Mouse (Mus musculus): Measurements from ENCODE around the gene Ilkap. TPM values are rescaled to one million over a fixed set of nuclear protein-coding genes. Genes with fewer than 3 reads are reported as not detected.

Gene Ilkap
- total RNA-seq (2021): 10 to 100 TPM; 30.1 to 35.8 TPM
- long read RNA-seq, experiment 1, transcript Ilkap-201 (12 exons, 1,368 nt): major isoform, 41 of 74 reads
- long read RNA-seq, experiment 1, partial matches to known transcripts: 3 of 74 reads
- long read RNA-seq, experiment 1, other reads (novel, unspliced or antisense): 29 of 74 reads
- long read RNA-seq, experiment 2, transcript Ilkap-201 (12 exons, 1,368 nt): major isoform, 43 of 73 reads
- long read RNA-seq, experiment 2, partial matches to known transcripts: 3 of 73 reads
- long read RNA-seq, experiment 2, other reads (novel, unspliced or antisense): 26 of 73 reads

- peak; percentile 87 for DNase-seq
These were observed at the start of gene Ilkap for GRCm38 (mm10) chr1:91398260-91399062. TSS of gene Ilkap (minus strand) at chr1:91398815.

GRCm38 (mm10) chr1:91446511-91446910, 47.9 kb upstream of the Ilkap start:
- no peak for DNase-seq

GRCm38 (mm10) chr1:91446060-91446459, 47.4 kb upstream of the Ilkap start:
- peak; percentile 85 for DNase-seq

GRCm38 (mm10) chr1:91444841-91445830, 46.5 kb upstream of the Ilkap start:
- DNase-seq: no peak

- DNase-seq: no peak
These were observed 43.9 kb upstream of the Ilkap start for GRCm38 (mm10) chr1:91442350-91442990.

- no peak for DNase-seq
These were observed 43.2 kb upstream of the Ilkap start for GRCm38 (mm10) chr1:91441855-91442254.

GRCm38 (mm10) chr1:91439776-91440175, 41.2 kb upstream of the Ilkap start:
- no peak for DNase-seq

- no peak for DNase-seq
These were observed 39.0 kb upstream of the Ilkap start for GRCm38 (mm10) chr1:91437573-91437972.

GRCm38 (mm10) chr1:91437083-91437400, 38.4 kb upstream of the Ilkap start:
- DNase-seq: no peak

- peak; percentile 80 for DNase-seq
These were observed 37.9 kb upstream of the Ilkap start for GRCm38 (mm10) chr1:91436380-91437082.

GRCm38 (mm10) chr1:91435606-91436130, 37.1 kb upstream of the Ilkap start:
- no peak for DNase-seq

- no peak for DNase-seq
These were observed 36.3 kb upstream of the Ilkap start for GRCm38 (mm10) chr1:91434905-91435304.

- no peak for DNase-seq
These were observed 32.1 kb upstream of the Ilkap start for GRCm38 (mm10) chr1:91430761-91431160.

GRCm38 (mm10) chr1:91429212-91429611, 30.6 kb upstream of the Ilkap start:
- no peak for DNase-seq

- DNase-seq: peak; percentile 53
These were observed 30.0 kb upstream of the Ilkap start for GRCm38 (mm10) chr1:91428614-91429013.

GRCm38 (mm10) chr1:91426397-91426796, 27.8 kb upstream of the Ilkap start:
- no peak for DNase-seq

GRCm38 (mm10) chr1:91420601-91421065, 22.0 kb upstream of the Ilkap start:
- no peak for DNase-seq

- DNase-seq: no peak
These were observed 21.4 kb upstream of the Ilkap start for GRCm38 (mm10) chr1:91419862-91420600.

GRCm38 (mm10) chr1:91417991-91418390, 19.4 kb upstream of the Ilkap start:
- no peak for DNase-seq

GRCm38 (mm10) chr1:91415311-91415710, 16.7 kb upstream of the Ilkap start:
- no peak for DNase-seq

Data from gastrocnemius, postnatal 25 days (tissue).